Mouse (Mus musculus) G1E (cell line): ENCODE results near the gene Cyp1b1.

Experiments used
- CTCF ChIP-seq: IDR thresholded peaks from 2 replicates; pipeline ENCODE4 v1.5.1; 2012; ENCODE audit warnings: low read depth, low read length, inconsistent platforms, mixed read lengths
- GATA1 ChIP-seq: IDR thresholded peaks from 2 replicates; pipeline ENCODE4 v1.6.1; 2012; ENCODE audit warnings: borderline replicate concordance, low read length, inconsistent platforms, mixed read lengths
- TAL1 ChIP-seq: conservative IDR thresholded peaks from 2 replicates; pipeline ENCODE4 v1.6.1; 2012; ENCODE audit warnings: low read depth, low read length, inconsistent platforms, mixed read lengths

DNA sequence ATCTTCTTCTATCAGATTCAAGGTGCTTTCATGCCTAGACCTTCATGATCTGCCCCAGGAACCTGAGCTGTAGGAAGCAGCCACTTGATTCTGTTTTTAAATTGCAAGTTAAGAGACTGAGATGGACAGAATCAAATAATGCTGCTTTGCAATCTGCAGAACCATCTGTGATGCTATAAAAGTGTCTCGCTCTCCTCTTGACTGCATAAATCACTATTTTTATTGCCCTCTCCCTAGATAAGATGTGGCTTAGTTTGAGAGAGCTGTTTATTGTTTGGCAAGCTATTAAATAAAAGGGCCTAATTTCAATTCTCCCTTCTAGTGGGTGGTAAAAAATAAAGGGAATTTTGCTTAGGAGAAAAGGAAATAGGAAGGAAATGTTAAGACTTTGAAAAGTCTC, 34.8 kb upstream of the Cyp1b1 start:
- TF ChIP-seq CTCF (no peak), TAL1 (no peak), GATA1 (no peak)
